Mouse (Mus musculus): Measurements from ENCODE around the gene Sla2.
"Not testable (repeated sequence)": the region's sequence is repeated elsewhere in the genome, so short reads cannot be mapped to it uniquely, and the experiment has no call there.

Gene Sla2

DNA sequence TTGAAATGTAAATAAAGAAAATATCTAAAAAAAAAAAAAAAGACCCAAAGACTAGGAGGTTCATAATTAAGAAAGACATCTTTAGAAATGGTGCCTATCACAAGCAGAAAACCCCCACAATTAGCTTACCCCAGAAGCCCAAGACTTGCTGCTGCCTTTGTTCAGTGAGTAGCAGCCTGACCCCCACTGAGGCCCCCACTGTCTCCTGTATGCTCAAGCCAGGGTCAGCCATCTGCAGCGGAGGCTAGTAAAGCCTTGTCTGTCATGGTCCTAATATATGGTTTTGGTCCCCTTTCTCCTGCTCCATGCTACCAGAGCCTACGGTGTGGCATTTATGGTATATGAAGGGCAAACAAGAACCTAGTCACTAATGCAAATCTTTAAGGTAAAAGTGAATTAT is 14.4 kb upstream of the Sla2 start:
- no peak for DNase-seq (ENCODE audit: low spot score)

DNA sequence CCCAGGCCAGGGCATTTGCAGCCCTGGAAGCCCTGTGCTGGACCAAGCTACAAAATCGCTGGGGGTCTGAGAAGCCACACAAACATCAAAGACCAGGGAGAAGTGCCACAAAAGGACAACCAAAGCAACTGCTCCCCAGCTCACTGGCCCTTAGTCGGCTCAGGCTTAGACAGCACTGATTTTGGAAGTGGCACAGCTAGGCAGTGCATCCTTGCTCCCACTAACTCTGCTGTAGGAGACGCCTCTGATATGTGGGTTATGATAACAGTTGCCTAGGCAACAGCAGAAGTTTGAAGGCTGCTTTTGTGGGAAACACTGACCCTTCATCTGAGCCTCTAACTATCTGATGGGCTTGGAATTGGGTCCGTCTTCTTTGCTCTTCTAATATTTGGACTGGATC is 12.2 kb upstream of the Sla2 start:
- peak; percentile 30 for DNase-seq (ENCODE audit: low spot score)

GRCm38 (mm10) chr2:156898374-156898773 is 11.4 kb upstream of the Sla2 start:
- no peak for DNase-seq (ENCODE audit: low spot score)

- no peak for DNase-seq (ENCODE audit: low spot score)
Observed at GRCm38 (mm10) chr2:156897034-156897433, 10.0 kb upstream of the Sla2 start.

DNA sequence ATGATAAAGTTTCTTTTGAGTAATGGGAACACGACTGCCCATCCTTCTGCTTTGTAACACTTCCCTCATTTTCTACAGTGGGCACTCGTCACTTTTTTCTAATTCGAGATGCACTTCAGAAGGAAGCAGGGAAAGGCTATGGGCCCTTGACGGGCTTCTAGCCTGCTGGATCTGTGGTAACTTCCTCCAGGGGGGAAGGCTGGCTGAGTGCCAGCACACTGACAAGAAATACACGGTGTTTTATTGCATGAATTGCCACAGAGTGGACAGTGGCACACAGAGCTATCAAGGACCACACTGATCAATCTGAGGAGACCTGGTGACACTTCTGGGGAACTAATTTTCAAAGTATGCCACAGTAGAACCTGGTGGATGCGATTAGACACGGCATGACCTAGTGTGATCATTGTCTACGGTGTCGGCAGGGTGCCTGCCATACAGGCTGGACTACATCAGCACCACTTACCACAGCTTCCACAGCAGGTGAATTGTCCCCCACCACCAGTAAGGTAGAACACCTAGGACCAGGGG is 9.5 kb upstream of the Sla2 start:
- peak; percentile 36 for DNase-seq (ENCODE audit: low spot score)

DNA sequence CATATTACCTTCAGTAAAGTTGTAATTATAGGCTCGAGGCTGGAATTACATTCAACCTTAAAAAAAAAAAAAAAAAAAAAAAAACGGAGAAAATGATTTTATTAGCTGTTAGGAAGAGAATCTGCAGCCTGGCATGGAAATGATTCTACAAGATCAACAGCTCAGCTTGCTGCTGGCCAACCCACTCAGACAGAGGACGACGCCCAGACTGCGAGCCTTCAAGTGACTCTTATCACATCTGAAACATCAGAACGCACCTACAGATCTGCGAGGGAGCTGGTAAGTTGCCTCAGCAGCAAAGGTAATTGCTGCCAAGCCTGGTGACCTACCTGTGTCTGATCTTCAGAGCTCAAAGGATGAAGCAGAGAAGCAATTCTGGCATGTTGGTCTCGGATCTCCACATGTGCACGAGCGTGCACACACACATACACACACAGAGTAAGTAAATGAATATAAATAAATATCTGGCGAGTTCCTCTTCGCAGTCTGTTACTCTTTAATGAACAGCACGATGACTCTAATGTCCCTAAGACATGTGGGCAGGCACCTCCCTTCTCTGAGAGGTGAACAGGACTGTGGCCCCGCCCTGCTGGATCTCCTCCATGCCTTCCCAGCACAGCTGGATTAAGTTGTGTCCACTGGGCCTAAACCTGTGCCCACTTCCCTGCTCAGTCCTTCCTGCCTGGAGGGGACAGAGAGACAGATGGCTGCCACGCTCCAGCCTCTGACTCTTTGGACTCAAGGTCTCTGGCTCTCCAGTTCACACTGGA is 7.7 kb upstream of the Sla2 start:
- no peak for DNase-seq (ENCODE audit: low spot score)

DNA sequence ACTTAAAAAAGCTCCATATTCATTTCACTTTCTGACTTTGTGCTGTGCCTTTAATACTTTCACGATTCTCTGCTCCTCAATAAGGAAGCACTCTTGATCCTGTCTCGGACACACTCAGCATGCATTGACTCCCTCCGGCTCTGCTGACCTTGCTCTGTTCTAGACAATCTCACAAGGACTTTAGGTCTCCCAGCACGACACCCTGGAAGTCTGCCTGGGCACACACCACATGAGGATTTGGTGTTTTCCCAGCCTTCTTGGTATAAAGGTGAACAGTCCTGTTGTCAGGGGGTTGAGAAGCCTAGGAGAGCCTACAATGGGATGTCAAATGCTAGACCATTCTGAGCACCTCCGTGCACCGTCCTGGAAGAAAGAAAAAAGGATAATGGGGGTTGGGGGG is 5.8 kb upstream of the Sla2 start:
- DNase-seq (ENCODE audit: low spot score), result no peak

DNA sequence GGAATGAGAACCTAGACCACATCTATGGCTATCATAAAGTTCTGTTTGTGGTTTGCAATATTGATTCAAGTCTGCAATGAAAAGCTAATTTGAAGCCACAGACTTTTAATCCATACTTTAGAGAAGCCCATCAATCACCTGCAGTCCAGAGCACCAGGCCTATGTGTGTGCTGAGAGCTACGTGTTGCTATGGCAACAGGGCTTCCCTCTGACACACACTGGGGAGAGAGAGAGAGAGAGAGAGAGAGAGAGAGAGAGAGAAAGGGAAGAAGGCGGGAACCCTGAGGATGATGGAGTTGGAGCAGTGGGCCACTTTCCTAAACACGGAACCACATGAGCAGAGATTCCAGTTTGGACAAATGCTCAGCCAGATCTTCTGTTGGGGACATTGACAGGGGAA is 5.2 kb upstream of the Sla2 start:
- DNase-seq (ENCODE audit: low spot score), result no peak

- DNase-seq (ENCODE audit: low spot score), result no peak
Observed at GRCm38 (mm10) chr2:156888490-156888889, 1.5 kb upstream of the Sla2 start.

DNA sequence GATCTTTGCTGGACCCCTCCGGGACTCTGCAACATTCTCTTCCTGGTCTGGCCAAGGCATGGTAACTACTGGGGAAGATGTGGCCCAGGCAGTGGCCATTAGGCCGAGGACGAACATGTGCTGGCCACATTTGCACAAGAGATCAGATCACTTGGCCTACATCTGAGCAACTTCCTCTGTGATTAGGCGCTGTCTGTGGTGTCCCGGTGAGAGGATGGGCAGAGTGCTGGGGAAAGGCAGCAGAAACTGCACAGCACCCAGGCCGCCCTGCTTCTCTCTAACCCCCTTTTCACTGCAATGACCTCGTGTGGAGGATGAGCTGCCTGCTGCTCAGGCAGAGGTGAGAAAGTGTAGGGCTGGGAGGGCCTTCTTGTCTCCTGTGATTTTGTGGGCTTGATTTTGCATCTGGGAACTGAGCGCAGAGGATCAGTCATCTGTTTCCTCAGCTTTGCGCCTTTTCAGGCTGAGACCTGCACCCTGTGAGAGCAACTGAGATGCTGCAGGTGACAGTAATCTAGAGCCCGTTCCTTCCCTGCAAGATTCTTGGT is 834 bp downstream of the Sla2 start:
- no peak for DNase-seq (ENCODE audit: low spot score)

- DNase-seq (ENCODE audit: low spot score), result not testable (repeated sequence)
Observed at GRCm38 (mm10) chr2:156885666-156886065, 1.3 kb downstream of the Sla2 start.

GRCm38 (mm10) chr2:156884396-156885211 is 2.4 kb downstream of the Sla2 start:
- DNase-seq (ENCODE audit: low spot score), result no peak

DNA sequence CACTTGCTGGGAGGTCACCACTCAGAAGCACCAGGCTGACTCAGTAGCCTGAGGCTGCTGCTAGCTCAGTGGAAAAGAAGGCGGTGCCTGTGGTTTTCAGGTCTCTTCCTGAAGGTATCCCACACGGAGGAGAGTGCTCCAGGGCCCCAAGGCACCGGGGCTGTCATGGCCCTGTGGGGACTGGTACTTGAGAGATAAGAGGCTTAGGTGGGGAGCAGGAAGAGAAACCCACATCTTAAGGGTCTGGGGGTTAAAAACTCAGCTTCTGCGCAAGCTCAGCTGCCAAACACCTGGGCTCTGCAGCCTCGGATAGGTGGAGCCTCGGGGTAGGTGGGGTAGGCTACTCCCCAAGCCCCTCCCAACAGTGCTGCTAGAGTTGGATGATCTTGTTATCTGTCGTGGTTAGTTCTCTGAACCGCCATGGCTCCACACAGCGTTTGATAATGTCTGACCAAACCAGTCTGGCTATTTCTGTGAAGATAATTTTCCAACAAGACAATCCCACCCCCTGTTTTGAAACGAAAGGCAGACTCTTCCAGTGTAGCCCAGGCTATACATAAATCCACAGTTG is 4.5 kb downstream of the Sla2 start:
- DNase-seq (ENCODE audit: low spot score), result no peak

GRCm38 (mm10) chr2:156879541-156879940 is 7.5 kb downstream of the Sla2 start:
- peak; percentile 55 for DNase-seq (ENCODE audit: low spot score)

DNA sequence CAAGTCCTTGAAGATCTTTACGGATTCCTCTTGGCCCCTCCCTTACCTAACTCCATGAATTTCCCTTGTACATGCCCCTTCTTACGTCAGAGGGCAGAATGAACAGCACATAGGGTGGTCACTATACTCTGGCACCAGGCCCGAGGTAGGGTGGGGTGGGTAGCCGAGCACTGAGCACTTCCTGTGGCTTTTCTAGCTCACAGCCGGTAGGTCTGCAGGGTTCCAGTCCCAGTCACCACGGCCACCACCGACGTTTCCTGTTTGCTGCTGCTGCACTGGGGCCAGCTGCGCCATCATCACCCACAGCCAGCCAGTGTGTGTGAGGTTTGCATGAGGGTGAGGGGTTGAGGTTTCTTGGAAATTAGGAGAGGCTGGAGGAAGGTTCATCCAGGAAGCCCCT is 9.3 kb downstream of the Sla2 start:
- no peak for DNase-seq (ENCODE audit: low spot score)

GRCm38 (mm10) chr2:156874760-156875510 is 12.1 kb downstream of the Sla2 start:
- DNase-seq (ENCODE audit: low spot score), result no peak

DNA sequence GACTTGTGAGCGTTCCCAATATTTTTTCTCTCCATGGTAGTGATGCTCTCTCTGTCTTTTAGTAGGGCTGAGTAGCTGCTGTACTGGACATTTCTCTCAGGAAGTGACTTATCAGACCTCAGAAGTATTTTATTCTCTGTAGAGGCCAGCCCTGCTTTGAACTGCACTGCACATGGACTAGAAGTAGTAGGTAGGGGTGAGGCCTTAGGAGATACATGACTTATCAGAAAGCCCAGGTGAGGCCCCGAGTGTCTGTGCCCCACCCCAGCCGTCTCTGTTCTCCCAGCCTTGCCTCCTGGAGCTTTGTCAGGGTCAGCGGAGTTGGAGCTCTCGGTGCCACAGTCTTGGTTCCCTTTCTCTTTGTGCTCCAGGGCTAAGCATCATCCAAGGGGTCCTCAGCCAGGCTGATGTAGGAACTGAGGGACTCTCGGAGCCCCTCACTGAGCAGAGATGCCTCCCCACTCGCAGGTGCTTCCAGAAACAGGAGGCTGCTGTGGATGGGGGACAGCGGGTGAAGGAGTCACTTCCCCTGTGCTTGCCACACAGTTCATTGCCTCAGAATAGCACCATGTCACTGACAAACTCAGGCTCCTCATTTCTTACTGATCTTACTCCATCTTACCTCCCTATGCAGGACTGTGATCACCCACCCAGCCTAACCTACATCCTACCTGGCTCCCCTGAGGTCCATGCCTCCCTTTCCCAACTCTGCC is 12.8 kb downstream of the Sla2 start:
- no peak for DNase-seq (ENCODE audit: low spot score)

- DNase-seq (ENCODE audit: low spot score), result peak; percentile 74
Observed at GRCm38 (mm10) chr2:156873629-156874028, 13.4 kb downstream of the Sla2 start.

DNA sequence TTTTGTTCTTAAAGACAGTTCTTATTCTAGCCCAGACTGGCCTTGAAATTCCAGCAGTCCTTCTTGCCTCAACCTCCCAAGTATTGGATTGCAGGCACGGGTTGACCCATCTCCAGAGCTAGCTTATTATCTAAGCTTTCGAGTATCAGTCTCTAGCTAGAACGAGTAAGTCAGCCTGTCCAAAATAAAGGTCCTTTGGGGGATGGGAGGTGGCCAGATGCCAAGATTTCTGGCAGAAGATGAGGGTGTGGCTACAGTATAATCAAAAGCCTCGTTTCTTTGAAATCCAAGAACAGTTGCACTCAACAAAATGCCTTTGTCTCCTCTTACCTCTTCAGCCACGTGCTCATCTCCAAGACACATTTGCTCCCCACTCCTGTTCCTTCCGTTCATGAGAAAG is 16.5 kb downstream of the Sla2 start:
- peak; percentile 88 for DNase-seq (ENCODE audit: low spot score)

DNA sequence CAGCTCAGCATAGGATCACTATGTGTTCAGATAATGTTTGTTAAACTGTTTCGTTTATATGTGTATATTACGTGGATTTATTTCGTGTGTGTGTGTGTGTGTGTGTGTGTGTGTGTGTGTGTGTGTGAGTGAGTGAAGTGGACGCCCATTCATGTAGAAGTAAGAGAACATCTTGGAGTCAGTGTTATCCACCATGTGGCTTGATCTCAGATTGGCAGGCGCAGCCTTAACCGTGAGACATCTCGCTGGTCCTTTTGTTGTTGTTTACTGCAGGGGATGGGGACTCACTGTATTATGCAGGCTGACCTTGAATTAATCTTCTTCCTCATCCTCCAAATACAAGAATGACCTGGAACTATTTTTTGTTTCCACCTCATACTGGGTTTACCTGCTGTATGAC is 17.4 kb downstream of the Sla2 start:
- DNase-seq (ENCODE audit: low spot score), result no peak

GRCm38 (mm10) chr2:156868994-156869393 is 18.0 kb downstream of the Sla2 start:
- no peak for DNase-seq (ENCODE audit: low spot score)

Data from testis, postnatal 10 days (tissue).